Mouse (Mus musculus) activated CD4-positive, CD25-positive, alpha-beta regulatory T cell, adult 4 months (primary cell): ENCODE measurements around the gene Rps21. TPM values are rescaled to one million over a fixed set of nuclear protein-coding genes. Genes with fewer than 3 reads are reported as not detected.

Experiments used
- ATAC-seq: one replicate; pipeline ENCODE4 v1.8.0; 2017
- polyA plus RNA-seq, 2 experiments: library from polyadenylated mRNA; unstranded; fragments of 100-300 nt; shearing (Covaris generic); gene quantifications; one replicate each; pipeline ENCODE4 v1.2.1; 2017

The Rps21 gene
- 1,000 to 10,000 TPM; 1,181 to 1,680 TPM for polyA plus RNA-seq

DNA sequence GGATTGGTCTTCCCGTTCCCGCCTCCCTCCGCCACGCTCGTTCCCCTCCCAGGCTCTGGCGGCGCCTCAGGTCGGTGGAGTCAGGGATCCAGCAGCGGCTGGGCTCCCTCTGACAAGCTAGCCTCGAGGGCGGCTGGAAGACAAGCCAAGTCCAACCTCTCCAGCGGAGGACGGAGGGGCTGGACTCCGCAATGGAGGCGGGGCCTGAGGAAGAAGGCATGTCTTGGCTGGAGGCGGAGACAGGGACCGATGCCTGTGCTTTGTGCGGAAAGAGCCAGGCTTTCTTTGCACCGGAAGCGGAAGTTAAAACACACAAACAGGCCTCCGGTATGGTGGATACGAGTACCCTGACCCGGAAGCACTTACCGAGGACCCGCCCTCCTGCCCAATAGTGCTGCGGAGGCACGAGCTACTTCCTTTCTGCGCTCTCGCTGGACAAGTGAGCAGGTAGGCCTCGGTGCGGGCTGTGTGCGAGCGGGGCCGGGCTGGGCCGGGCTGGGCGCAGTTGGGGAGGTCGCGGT, at the start of gene Rps21:
TSS of gene Rps21 (plus strand) at position 377 of the 521 bp plus-strand sequence.
- ATAC-seq, result peak; percentile 93

DNA sequence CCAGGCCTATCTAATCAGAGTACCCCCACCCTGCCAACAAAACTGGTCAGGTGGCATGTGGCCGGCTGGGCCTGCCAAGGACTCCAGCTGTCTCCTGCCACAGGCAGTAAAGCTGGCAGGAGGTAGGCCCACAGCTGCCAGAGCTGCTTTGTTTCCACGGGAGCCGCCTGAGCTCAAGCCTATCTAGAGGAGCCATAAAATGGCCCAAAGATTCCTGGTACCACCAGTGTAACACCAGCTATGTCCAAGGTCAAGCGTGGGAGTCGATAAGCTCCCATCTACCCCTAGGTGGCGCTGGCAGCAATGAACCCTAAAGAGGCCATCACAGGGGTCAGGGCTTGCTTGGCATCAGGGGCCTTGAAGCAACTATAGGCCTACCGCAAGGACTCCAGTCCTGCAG, 49.3 kb upstream of the Rps21 start:
- no peak for ATAC-seq

DNA sequence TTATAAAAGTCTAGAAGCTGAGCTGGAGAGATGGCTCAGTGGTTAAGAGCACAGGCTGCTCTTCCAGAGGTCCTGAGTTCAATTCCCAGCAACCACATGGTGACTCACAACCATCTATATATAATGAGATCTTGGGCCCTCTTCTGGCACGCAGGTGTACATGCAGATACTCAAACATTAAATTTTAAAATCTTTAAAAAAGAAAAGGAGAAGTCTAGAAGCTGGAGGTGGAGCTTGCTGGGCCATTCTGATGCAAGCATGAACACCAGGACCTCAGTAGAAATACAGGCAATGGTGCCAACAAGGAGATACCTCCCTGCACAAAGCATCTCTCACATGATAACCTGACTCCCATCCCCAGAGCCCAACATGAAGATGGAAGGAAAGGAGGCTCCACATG, 48.2 kb upstream of the Rps21 start:
- no peak for ATAC-seq

DNA sequence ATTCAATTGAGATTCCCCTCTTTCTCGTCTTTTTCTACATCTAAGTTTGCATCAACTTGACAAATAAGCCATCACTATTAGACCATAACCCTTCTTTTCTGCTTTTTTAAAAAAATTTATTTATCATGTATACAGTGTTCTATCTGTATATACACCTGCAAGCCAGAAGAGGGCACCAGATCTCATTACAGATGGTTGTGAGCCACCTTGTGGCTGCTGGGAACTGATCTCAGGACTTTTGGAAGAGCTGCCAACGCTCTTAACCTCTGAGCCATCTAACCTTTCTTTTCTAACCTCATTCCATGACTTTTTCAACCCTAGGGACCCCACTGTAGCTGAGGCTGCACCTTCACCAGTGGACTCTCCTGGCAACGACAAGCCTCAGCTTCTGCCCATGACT, 44.9 kb upstream of the Rps21 start:
- no peak for ATAC-seq

DNA sequence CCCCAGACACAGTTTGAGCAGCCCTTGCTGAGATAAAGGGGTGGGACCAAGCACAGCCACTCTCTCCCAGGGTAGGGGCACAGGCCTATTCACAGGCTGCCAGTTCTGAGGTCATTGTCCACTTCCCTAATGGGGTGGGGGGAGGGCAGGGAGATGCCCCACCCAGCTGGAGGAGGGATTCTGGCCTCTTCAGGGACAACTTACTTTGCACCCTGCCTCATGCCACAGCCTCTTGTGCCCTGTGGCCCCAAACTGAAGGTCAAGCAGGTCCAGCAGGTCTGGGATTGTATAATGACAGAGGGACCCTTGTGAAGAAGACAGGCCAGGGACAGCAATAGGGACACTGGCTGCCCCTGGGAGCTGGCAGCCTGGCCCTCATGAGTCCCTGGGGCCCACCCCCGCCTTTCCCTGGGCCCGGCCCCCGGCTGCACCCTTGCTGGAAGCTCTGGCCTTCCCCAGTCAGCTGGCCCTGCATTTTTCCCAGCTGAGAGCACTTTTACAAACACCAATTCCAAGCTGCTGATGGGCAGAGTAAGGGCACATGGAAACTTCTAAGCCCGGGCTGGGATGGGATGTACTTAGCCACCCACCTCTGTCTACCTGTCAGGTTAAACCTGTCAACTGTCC, 42.7 kb upstream of the Rps21 start:
- ATAC-seq, result no peak

DNA sequence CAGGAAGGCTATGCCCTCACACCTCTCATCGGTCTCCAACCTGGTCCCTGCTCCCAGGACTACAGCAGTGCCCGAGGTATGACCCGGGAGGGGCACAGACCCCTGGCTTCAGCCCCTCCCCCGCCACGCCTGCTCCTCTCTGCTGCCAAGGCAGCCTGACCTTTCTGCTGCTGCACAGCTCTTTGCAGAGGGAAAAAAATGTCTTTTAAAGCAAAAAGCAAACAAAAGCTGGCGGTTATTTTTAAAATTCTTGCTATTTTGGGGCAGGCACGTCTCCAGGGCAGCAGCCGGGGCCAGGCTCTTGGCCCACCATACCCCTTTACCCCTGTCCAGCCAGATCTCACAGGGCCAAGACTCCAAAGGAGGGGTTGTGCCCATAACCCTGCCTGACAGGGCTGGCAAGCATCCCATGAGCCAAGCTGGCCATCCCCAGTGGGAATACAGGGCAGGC, 42.1 kb upstream of the Rps21 start:
- ATAC-seq, result no peak

DNA sequence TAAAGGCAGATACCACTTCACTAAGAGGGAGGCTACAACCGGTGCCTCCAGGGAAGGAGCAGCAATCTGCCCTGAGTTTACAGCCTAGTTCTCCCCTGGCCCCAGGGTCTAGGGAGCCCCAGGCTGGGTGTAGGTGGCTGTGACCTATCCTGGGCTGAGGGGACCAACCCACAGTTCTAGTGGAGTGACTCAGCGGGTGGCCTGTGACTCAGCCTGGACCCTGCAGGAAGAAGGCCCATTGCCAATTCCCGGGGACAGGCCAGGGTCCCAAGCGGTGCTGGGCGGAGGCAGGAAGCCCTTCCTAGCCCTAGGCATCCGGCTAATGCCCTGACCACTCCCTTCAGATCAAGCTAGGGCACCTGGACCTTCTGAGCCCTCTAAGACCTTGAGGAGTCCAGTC, 41.2 kb upstream of the Rps21 start:
- no peak for ATAC-seq

DNA sequence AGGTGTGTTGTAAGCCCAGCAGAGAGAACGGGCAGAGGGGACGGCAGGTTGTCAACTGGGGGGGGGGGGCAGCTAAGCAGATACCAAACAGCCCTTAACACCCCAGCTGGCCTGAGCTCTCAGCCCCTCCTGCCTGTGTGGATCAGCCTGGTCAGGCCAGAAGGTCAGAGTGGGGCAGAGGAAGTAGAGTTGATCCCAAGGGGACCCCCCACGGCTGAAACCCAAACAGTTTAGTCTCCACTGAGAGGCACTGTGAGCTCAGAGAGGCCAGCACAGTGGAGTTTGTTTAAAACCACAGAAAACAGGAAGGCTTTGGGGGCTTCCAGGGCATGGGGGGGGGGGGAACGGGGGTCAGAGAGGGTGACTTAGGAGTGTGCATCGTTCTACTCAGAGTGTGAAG, 40.3 kb upstream of the Rps21 start:
- no peak for ATAC-seq

DNA sequence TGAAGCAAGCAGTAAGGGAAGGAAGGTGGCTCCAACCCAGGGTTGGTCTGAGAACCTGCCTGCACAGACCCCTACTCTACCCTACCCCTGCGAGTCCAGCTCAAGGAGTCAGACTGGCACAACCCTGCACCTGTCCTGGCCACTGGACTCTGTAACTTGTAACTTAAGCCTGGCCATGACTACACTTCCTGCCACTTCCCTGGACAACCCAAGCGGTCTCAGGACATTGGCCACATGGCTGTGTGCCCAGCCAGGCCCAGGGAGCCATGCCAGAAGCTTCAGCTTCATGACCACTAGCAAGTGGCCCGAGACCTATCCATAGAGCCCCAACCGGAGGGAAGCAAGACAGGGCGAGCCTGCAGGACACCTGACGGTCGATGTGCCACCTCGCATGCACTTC, 39.6 kb upstream of the Rps21 start:
- no peak for ATAC-seq

DNA sequence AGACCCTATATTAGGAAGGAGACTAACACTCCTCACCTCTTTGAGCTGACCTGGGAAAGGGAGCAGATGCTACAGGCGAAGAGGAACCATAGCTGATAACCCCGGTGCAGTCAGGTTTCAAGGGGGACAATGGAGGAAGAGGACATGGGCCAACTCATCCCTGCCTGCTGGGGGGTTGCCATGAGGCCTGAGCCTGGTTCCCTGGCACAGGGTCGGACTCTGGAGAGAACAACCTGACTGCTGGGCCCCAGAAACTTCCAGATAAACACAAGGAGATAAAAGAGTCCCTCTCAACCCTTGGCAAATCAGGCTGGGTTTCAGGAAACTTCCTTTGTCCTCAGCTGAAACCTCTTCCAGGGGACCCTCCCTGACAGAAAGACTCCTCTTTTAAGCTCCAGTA, 38.9 kb upstream of the Rps21 start:
- no peak for ATAC-seq

DNA sequence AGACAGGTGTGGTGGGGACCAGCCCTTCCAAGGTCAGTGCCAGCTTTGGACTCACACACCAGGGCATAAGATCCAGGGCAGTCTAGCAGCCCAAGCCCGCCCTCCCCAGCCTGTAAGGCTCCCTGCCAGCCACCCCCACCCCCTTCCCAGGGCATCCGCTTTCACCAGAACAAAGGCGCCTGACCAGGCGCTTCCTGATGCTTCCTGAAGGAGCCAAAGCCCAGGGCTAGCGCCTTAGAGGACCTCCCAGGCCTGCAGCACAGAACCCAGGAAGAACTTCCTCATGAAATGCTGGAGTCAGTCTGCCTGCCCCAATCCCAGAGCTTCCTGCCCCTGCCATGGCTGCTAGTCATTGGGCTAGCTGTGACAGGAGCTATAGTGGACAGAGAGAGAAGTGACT, 38.5 kb upstream of the Rps21 start:
- no peak for ATAC-seq

DNA sequence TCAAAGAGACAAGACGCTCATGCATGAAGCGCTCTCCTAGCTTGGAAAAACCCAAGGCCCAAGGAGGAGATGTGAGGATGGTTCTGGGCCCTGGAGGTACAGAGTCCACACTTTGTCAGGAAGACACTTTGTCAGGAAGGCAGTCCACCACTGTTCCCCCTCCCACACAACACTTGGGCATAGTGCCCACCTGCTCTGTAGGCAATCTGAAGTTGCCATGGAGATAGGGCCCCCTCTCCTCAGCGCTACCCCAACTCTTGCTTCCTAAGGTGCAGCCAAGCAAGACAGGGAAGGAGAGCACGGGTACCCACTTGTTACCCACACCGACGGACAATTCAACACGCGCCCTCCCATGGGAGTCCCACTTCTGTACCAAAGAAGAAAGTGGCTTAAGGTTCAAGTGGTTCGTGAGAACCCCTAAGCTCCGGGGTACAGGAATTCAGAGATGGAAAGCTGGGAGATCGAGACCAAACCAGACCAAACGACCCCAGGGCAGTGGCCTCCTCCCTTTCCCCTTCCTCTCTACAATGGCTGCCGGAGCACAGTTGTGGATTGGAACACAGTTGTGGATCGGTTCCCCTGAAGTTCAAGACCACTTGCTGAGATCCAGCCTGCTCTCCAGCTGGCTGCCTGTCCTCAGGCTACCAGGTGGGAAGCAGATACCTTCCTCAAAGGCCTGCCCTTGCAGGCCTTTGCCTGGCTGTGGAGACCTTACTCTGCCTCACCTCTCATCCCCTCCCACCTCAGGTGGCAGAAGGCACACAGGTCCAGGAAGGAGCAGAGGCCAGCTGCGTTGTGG, 37.8 kb upstream of the Rps21 start:
- ATAC-seq, result no peak

DNA sequence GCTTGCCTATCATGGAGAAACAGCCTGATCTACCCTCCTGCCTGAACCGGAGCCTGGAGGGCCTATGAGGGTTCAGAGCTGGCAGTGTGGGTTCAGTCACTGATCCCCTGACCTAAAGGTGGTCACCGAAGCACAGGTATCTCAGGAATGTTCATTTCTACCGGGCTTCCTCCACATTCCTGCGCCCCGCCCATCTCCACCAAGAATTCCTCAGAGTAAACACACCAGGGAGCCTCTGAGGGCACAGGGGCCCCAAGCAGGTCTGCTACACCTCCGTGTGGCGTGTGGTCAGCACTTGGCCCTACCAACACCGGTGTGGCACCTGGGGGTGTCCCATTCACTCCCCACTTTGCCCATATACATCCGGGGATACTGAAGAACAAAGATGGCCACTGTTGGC, 37.0 kb upstream of the Rps21 start:
- no peak for ATAC-seq

DNA sequence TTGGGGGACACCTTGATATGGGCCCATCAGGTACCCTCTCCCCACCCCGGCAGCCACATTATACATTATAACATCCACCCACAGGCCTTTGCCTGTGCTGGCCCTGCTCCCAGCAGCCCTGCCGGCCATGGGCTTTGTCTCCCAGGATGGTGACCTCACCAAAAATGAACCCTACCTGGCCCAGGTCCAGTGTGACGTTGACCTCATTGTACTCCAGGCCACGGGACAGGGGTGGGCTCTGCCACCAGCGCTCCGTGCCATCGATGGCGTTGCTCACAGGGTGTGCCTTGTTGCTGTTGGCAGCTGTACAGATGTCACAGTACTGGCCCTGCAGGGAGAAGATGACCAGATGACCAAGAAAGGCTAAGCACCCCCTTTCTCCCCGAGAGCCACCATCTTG, 36.1 kb upstream of the Rps21 start:
- no peak for ATAC-seq

DNA sequence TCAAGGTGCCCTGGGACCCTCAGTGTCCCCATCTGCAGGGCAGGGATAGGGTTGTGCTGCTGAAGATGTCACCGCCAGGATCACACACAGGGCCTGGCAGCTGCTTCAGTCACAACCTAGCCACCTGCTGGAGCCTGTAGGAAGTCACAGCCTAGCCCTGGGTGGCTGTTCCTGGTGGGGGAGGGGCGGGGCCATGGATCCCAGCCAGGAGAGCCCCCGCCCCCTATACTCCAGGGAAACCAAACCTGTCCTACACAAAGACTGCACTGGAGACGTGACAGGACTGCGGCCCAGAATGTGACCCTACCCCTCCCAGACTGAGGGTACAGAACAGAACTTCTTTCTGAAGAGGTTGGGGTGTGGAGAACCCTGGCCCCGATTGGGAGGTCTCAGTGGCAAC, 34.9 kb upstream of the Rps21 start:
- no peak for ATAC-seq

DNA sequence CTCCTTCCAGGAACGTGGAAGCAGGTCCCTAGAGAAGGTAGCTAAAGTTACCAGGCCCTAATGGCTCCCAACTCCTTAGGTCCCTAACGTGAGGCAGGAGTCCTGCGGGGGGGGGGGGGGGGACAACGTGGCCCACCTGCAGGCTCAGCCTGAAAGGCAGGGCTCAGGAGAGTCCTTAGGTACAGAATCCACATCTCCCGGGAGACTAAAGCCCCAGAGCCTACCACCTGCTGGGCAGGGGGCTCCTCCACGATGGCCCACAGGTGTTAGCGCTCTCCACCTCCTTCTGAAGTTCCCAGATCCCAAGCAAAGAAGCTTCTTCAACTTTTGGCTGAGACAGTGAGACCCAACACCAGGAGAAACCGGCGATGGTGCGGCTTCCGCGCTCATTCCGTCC, 32.5 kb upstream of the Rps21 start:
- no peak for ATAC-seq

DNA sequence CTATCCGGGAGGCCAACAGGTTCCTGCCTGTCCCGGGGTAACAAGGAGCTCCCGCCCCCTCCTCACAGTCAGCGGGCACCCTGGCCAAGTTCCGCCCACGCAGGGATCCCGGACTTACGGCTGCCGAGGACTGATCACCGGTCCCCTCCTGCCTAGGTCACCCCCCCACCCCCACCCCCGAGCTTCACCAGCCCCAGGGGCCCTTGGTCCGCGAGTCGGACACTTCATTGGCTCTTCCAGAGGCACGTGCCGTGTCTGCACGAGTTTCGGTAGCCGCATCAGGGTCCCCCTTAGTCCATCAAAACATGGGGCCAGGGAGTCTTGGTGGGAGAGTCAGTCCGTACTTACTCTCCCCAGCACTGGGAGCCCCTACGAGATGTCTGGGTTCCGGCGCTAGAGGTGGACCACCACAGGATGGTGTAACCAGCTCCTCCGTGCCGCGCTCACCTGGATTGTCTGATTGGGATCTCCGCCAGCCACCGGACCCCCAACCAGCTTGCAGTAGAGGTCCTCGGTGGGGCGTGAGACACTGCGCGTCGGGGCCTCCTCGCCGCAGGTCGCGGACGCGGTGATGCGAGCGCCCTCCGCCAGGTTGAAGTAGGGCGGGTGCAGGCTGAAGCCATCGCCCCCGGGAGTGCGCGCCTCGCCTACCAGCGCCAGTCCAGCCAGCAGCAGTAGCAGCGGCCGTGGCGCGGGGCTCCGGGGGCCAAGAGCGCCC, 32.0 kb upstream of the Rps21 start:
- no peak for ATAC-seq

DNA sequence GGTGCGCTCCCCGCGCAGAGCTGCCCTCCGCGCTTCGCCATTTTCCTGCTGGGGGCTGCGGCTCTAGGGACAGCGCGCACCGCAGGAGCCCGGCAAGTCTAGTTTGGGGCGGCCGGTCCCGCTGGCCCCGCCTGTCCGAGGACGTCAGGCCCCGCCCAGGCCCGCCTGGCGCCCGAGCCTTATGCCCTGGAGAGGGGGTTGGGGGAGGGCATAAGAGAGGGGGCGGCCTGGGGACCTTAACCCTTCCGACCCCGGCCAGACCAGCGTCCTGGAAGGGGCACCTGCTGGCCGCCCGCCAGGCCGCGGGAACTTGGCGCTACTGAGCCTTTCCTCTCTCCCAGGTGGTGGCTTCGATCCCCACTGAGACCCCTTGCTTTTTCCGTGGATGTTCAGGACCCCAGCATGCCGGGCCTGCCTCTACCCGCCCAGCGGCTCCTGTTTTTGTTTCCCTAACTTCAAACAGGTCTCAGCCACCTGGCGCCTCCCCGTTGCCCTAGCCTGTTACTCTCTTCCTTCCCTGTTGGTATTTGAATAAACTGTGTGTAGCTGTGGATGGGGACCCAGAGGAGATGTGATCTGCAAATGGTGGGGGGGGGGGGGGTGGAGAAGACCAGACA, 31.3 kb upstream of the Rps21 start, which contains the start of gene Lama5:
TSS of gene Lama5 (minus strand) at position 98 of the 617 bp plus-strand sequence.
- no peak for ATAC-seq

DNA sequence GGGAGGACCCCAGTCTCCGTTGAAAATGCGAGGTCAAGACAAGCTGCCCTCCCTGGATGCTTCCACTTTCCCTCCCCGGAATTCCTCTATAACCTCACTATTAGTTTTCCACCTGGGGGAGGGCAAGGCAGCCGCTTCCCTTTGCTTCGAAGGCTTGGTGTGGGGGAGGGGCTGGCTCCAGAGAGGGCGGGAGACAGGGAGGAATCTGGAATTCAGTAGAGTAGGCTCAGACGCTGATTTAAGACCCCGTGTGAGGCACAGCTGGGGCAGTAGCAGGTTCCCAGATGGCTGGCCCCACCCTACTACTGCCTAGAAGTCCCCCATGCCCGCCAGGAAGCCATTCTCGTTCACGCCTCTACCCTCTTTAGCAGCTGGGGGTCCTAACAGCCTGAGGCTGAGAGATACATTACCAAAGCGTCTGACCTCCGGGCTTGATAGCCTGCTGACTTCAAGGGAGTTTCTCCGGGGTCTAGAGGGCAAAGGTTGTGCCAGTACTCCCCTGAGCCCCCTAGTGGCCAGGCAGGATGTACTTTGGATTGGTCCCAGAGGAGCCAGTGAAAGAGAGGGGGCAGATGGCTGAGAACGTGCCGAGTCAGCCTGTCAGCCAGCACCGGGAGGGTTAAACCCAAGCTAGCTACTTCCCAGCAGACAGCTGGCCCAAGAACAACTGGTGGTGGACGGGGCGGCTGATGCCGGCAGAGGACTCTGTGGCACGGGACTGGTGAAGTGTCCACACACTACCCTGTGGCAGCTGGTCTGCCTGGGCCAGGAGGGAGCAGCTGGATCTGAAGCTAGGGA, 29.7 kb upstream of the Rps21 start:
- peak; percentile 36 for ATAC-seq

DNA sequence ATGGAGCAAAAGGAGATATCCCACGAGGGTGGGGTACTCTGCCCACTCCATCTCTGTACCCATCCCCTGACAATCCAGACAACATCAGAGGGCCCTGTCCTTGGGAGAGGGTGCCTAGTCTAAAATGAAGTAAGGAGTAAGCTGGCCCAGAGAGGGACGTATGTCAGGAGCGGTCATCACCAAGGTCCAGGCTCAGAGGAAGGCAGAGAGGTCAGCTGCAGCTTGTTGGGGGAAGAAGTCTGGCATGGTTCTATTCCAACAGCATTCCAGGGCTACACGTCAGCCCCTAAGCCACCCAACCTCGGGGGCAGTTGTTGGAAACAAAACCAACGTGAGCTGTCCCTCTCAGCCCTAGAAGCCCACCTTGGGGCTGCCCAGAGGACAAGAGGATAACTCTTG, 29.1 kb upstream of the Rps21 start:
- ATAC-seq, result no peak

DNA sequence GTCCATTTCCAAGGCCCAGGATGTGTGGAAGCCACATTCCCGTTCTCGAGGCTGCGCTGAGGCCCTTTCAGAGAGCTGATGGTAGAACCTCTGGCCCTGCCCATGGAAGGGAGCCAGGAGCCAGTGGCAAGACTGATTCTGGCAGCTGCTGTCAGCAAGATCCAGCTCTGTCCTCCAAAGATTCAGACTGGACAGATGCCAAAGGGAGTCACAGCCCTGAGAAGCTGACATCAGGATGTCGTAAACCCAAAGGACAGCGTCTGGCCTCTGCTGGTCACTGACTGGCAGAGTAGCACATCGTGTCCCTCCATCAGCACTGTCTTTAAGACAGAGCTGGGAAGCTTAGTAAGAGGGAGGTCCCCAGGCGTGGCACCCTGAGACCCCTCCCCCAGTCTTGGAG, 28.6 kb upstream of the Rps21 start:
- ATAC-seq, result no peak

DNA sequence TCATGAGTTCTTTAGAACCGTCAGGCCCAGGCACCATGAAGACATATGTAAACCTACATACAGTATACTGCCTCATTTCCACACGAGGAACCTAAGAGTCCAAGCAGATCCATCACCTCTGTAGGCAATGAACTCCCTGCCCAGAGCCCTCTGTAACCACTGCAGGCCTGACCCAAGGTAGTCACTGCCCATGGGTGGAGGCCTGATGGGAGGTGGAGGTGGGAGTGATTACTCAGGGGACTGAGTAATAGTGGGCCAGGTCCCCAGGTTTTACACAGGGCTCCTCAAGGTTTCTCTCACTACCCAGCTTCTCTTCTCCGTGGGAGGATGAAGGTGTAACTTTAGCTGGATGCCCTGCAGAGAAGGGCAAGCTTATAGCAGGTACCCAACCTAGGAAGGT, 28.0 kb upstream of the Rps21 start:
- ATAC-seq, result no peak
